8 mouse cellular contexts compared by ENCODE assay signal in genomic region chr11:59810480-59811158, GRCm38 (mm10). TPM values are rescaled to one million over a fixed set of nuclear protein-coding genes. Genes with fewer than 3 reads are reported as not detected.
DNase-seq lines count a peak whose midpoint lies in the region; ATAC-seq and TF ChIP-seq lines count a peak whose summit lies in the region.

No protein-coding gene starts in this region.

- no peak for TF ChIP-seq CTCF in ES-Bruce4 (IDR thresholded peaks at IDR 0.05; ENCODE audit: low read depth, low read length)
- no peak for TF ChIP-seq CTCF in heart, postnatal 0 days (IDR thresholded peaks at IDR 0.05; ENCODE audit: low read depth)

- H3K4me1 ChIP-seq in heart, embryonic 14.5 days (ENCODE audit: control insufficient read depth in 2 of 2, insufficient read depth in 2 of 2, low read length in 2 of 2): peaks cover 5 to 13% of the 10 kb centered on the region in 2 experiments; a peak in 3 of 4 replicates
- H3K4me1 ChIP-seq in ES-Bruce4 (ENCODE audit: control insufficient read depth, insufficient read depth, low read length): peaks cover 6% of the 10 kb centered on the region
- peaks cover 12% of the 10 kb centered on the region for H3K4me1 ChIP-seq in heart, postnatal 0 days (ENCODE audit: control insufficient read depth, insufficient read depth)
- H3K4me1 ChIP-seq in midbrain, embryonic 11.5 days (ENCODE audit: control insufficient read depth, insufficient read depth, low read length): peaks cover 9% of the 10 kb centered on the region

- ATAC-seq in heart, embryonic 14.5 days (ENCODE audit: insufficient number of reproducible peaks, insufficient read depth, low FRiP score, low read depth): no peak
- ATAC-seq in heart, postnatal 0 days (ENCODE audit: insufficient read depth, low read depth): no peak
- ATAC-seq in midbrain, embryonic 11.5 days (ENCODE audit: low FRiP score): no peak

- peak overlapping the region; percentile 96 for H3K27ac ChIP-seq in heart, embryonic 14.5 days (replicated peaks in 1 of 2; ENCODE audit: control insufficient read depth in 1 of 2, insufficient read depth in 1 of 2, low read depth in 2 of 2, low read length in 2 of 2)
- H3K27ac ChIP-seq in ES-Bruce4 (ENCODE audit: insufficient read depth, low read length): peak overlapping the region; percentile 42
- H3K27ac ChIP-seq in heart, postnatal 0 days (ENCODE audit: low read depth): peak overlapping the region; percentile 98
- H3K27ac ChIP-seq in midbrain, embryonic 11.5 days (ENCODE audit: low read depth, low read length): peak overlapping the region; percentile 97; the same call in 1 of the 2 replicates

- no peak for TF ChIP-seq POLR2A in ES-Bruce4 (IDR thresholded peaks at IDR 0.05; ENCODE audit: insufficient read depth, low read length)

- DNase-seq in heart, adult 8-10 months (ENCODE audit: low spot score): no peak
- DNase-seq in heart, postnatal 0 days (ENCODE audit: low spot score): no peak
- DNase-seq in midbrain, embryonic 11.5 days (ENCODE audit: low spot score, missing footprints): no peak
- no peak for DNase-seq in frontal cortex, postnatal 36 days (ENCODE audit: low spot score in 2 of 2)
- no peak for DNase-seq in cerebellum, adult 11 months
- no peak for DNase-seq in urinary bladder, postnatal 4 days (ENCODE audit: low spot score in 2 of 2)

- H3K36me3 ChIP-seq in heart, embryonic 14.5 days (ENCODE audit: control insufficient read depth, insufficient read depth, low read length): peaks cover 24% of the 10 kb centered on the region
- H3K36me3 ChIP-seq in ES-Bruce4 (ENCODE audit: control insufficient read depth, insufficient read depth, low read length, poor library complexity, severe bottlenecking): 0 out of 2 replicates have a peak, but pooled peaks cover 12% of the 10 kb centered on the region
- peaks cover 23% of the 10 kb centered on the region for H3K36me3 ChIP-seq in heart, postnatal 0 days (replicated peaks; ENCODE audit: control insufficient read depth, insufficient read depth, low read length)
- 0 out of 2 replicates have a peak, but pooled peaks cover 4% of the 10 kb centered on the region for H3K36me3 ChIP-seq in midbrain, embryonic 11.5 days (ENCODE audit: control insufficient read depth, insufficient read depth, low read length)

- H3K4me3 ChIP-seq in heart, embryonic 14.5 days (ENCODE audit: control insufficient read depth in 1 of 2, insufficient read depth in 1 of 2, low read depth in 1 of 2, low read length in 2 of 2): peak overlapping the region; percentile 59 to 69
- peak overlapping the region; percentile 94 for H3K4me3 ChIP-seq in ES-Bruce4 (ENCODE audit: low read depth, low read length)
- peak overlapping the region; percentile 77 for H3K4me3 ChIP-seq in heart, postnatal 0 days (ENCODE audit: low read depth, low read length)
- H3K4me3 ChIP-seq in midbrain, embryonic 11.5 days (ENCODE audit: low read depth, low read length): peak overlapping the region; percentile 70

- H3K27me3 ChIP-seq in heart, embryonic 14.5 days (ENCODE audit: control insufficient read depth, insufficient read depth, low read length): no peaks in the 10 kb centered on the region
- H3K27me3 ChIP-seq in ES-Bruce4 (ENCODE audit: control insufficient read depth, insufficient read depth, low read length, poor library complexity, severe bottlenecking): no peaks in the 10 kb centered on the region
- no peaks in the 10 kb centered on the region for H3K27me3 ChIP-seq in heart, postnatal 0 days (ENCODE audit: control insufficient read depth, insufficient read depth, low read length)
- no peaks in the 10 kb centered on the region for H3K27me3 ChIP-seq in midbrain, embryonic 11.5 days (ENCODE audit: control insufficient read depth, insufficient read depth, low read length)

- peak overlapping the region; percentile 81 for H3K4me2 ChIP-seq in heart, embryonic 14.5 days (ENCODE audit: low read length)
- H3K4me2 ChIP-seq in heart, postnatal 0 days (ENCODE audit: low read depth, low read length): peak overlapping the region; percentile 81
- H3K4me2 ChIP-seq in midbrain, embryonic 11.5 days: peak overlapping the region; percentile 81

- WGBS in heart, embryonic 14.5 days: 57% methylated on average over 14 of the region's 14 CpGs
- WGBS in heart, postnatal 0 days: 63% methylated on average over 14 of the region's 14 CpGs
- 64% methylated on average over 14 of the region's 14 CpGs for WGBS in midbrain, embryonic 11.5 days

- H3K9me3 ChIP-seq in heart, embryonic 14.5 days (ENCODE audit: control insufficient read depth, low read length): no peaks in the 10 kb centered on the region
- H3K9me3 ChIP-seq in ES-Bruce4 (replicated peaks; ENCODE audit: control insufficient read depth, insufficient read depth, low read length, poor library complexity, severe bottlenecking): no peaks in the 10 kb centered on the region
- H3K9me3 ChIP-seq in heart, postnatal 0 days (replicated peaks; ENCODE audit: control insufficient read depth, low read length): no peaks in the 10 kb centered on the region
- no peaks in the 10 kb centered on the region for H3K9me3 ChIP-seq in midbrain, embryonic 11.5 days (ENCODE audit: control insufficient read depth, low read length)

- TF ChIP-seq EP300 in ES-Bruce4 (IDR thresholded peaks at IDR 0.05; ENCODE audit: insufficient read depth, low read depth, low read length): no peak
- TF ChIP-seq EP300 in heart, postnatal 0 days (IDR thresholded peaks at IDR 0.05; ENCODE audit: low read depth): no peak

- H3K9ac ChIP-seq in heart, embryonic 14.5 days (ENCODE audit: low read length): peak overlapping the region; percentile 89
- peak overlapping the region; percentile 67 for H3K9ac ChIP-seq in ES-Bruce4 (ENCODE audit: low read depth, poor library complexity, severe bottlenecking)
- H3K9ac ChIP-seq in heart, postnatal 0 days (replicated peaks; ENCODE audit: low read depth, low read length): peak overlapping the region; percentile 86; the same call in 1 of the 2 replicates
- peak overlapping the region; percentile 97 for H3K9ac ChIP-seq in midbrain, embryonic 11.5 days (ENCODE audit: low read length)

RNA-seq across cellular contexts. Expression of gene Flcn, which starts 0.8 kb away (rescaled TPM):
- 30.3 and 34.3 TPM in 2 replicates for polyA plus RNA-seq in heart, embryonic 14.5 days (2014; fragmentation: Nextera tagmentation; extraction: Ambion mirVana)
- total RNA-seq in heart, adult 8-10 months (2022): 10 to 100 TPM; 26.7 to 46.9 (median 42.1) TPM
- polyA plus RNA-seq in ES-Bruce4 (2011; ENCODE audit: insufficient read depth, insufficient read length, low read depth, missing spikeins): 17.1 and 17.8 TPM in 2 replicates
- 38.2 and 46.9 TPM in 2 replicates for total RNA-seq in heart, postnatal 0 days (2014; rRNA removed; ENCODE audit: low replicate concordance)
- 43.0 and 43.3 TPM in 2 replicates for polyA plus RNA-seq in heart, postnatal 0 days (2015; fragmentation: Nextera tagmentation; extraction: Ambion mirVana)
- 27.4 and 28.2 TPM in 2 replicates for polyA plus RNA-seq in midbrain, embryonic 11.5 days (2014; fragmentation: Nextera tagmentation; extraction: Ambion mirVana)

RNA-seq across cellular contexts. Expression of gene Pld6, which starts 23.2 kb away (rescaled TPM):
- 1.6 and 2.0 TPM in 2 replicates for polyA plus RNA-seq in heart, embryonic 14.5 days (2014; fragmentation: Nextera tagmentation; extraction: Ambion mirVana)
- total RNA-seq in heart, adult 8-10 months (2022): 1 to 10 TPM in 2 of 4 experiments, under 1 TPM in 2; 0.60 to 1.2 (median 0.89) TPM
- polyA plus RNA-seq in ES-Bruce4 (2011; ENCODE audit: insufficient read depth, insufficient read length, low read depth, missing spikeins): 5.3 and 7.0 TPM in 2 replicates
- total RNA-seq in heart, postnatal 0 days (2014; rRNA removed; ENCODE audit: low replicate concordance): not detected in 2 replicates
- polyA plus RNA-seq in heart, postnatal 0 days (2015; fragmentation: Nextera tagmentation; extraction: Ambion mirVana): 3.3 and 3.4 TPM in 2 replicates
- 0.36 and 0.79 TPM in 2 replicates for polyA plus RNA-seq in midbrain, embryonic 11.5 days (2014; fragmentation: Nextera tagmentation; extraction: Ambion mirVana)

RNA-seq across cellular contexts. Expression of gene Nt5m, which starts 28.6 kb away (rescaled TPM):
- polyA plus RNA-seq in heart, embryonic 14.5 days (2014; fragmentation: Nextera tagmentation; extraction: Ambion mirVana): 38.8 and 40.1 TPM in 2 replicates
- 10 to 100 TPM; 24.3 to 32.0 (median 26.8) TPM for total RNA-seq in heart, adult 8-10 months (2022)
- polyA plus RNA-seq in ES-Bruce4 (2011; ENCODE audit: insufficient read depth, insufficient read length, low read depth, missing spikeins): 3.7 and 4.2 TPM in 2 replicates
- total RNA-seq in heart, postnatal 0 days (2014; rRNA removed; ENCODE audit: low replicate concordance): 59.6 and 63.1 TPM in 2 replicates
- 42.3 and 42.8 TPM in 2 replicates for polyA plus RNA-seq in heart, postnatal 0 days (2015; fragmentation: Nextera tagmentation; extraction: Ambion mirVana)
- 38.8 and 40.4 TPM in 2 replicates for polyA plus RNA-seq in midbrain, embryonic 11.5 days (2014; fragmentation: Nextera tagmentation; extraction: Ambion mirVana)

RNA-seq across cellular contexts. Expression of gene Cops3, which starts 29.0 kb away (rescaled TPM):
- 163 and 165 TPM in 2 replicates for polyA plus RNA-seq in heart, embryonic 14.5 days (2014; fragmentation: Nextera tagmentation; extraction: Ambion mirVana)
- 10 to 100 TPM; 71.2 to 74.2 (median 72.7) TPM for total RNA-seq in heart, adult 8-10 months (2022)
- polyA plus RNA-seq in ES-Bruce4 (2011; ENCODE audit: insufficient read depth, insufficient read length, low read depth, missing spikeins): 121 and 131 TPM in 2 replicates
- total RNA-seq in heart, postnatal 0 days (2014; rRNA removed; ENCODE audit: low replicate concordance): 131 and 159 TPM in 2 replicates
- polyA plus RNA-seq in heart, postnatal 0 days (2015; fragmentation: Nextera tagmentation; extraction: Ambion mirVana): 114 and 119 TPM in 2 replicates
- 252 and 256 TPM in 2 replicates for polyA plus RNA-seq in midbrain, embryonic 11.5 days (2014; fragmentation: Nextera tagmentation; extraction: Ambion mirVana)

Comparison
In these comparisons a context has a peak if more than half of its experiments do, and no peak if none do; other contexts are left out.
1. H3K27ac ChIP-seq: peak in every context shown above with its lines; median percentile 98 in heart, postnatal 0 days; 97 in midbrain, embryonic 11.5 days; 96 in heart, embryonic 14.5 days; 42 in ES-Bruce4.